Mouse (Mus musculus) bone marrow, adult 2 months (tissue): ENCODE measurements around the gene Zfp423. TPM values are rescaled to one million over a fixed set of nuclear protein-coding genes. Genes with fewer than 3 reads are reported as not detected.

Experiments used
- H3K27ac ChIP-seq: fragments of 200-500 bp; 2 replicates; pipeline ENCODE4 v1.5.1; 2012; ENCODE audit warnings: low read depth, mild to moderate bottlenecking, control low read depth, inconsistent platforms, low read length; ENCODE audit not compliant: control insufficient read depth, poor library complexity, insufficient read depth
- H3K4me1 ChIP-seq: fragments of 200-500 bp; 2 replicates; pipeline ENCODE4 v1.6.1; 2011; ENCODE audit warnings: low read length; ENCODE audit not compliant: control insufficient read depth, insufficient read depth
- H3K4me3 ChIP-seq: fragments of 200-500 bp; replicated peaks from 2 replicates; pipeline ENCODE3; 2011; ENCODE audit warnings: mild to moderate bottlenecking, low read depth, low read length, control low read depth; ENCODE audit not compliant: control insufficient read depth
- CTCF ChIP-seq: fragments of 200-500 bp; IDR thresholded peaks from 2 replicates; pipeline ENCODE4 v1.5.1; 2011; ENCODE audit warnings: low read length, control low read depth; ENCODE audit not compliant: control insufficient read depth, insufficient read depth
- POLR2A ChIP-seq: fragments of 200-500 bp; IDR thresholded peaks from 2 replicates; pipeline ENCODE4 v1.6.1; 2011; ENCODE audit warnings: low read depth, mild to moderate bottlenecking, control low read depth, low read length, borderline replicate concordance; ENCODE audit not compliant: control insufficient read depth
- WGBS: fragments of 180-500 bp; shearing (Covaris S2); methylation state at CpG from one replicate; pipeline ENCODE4 v1.1.7; 2018; 5-methylcytosine and 5-hydroxymethylcytosine counted together
- polyA plus RNA-seq: library from polyadenylated mRNA; stranded (reverse); fragments of >200 nt; gene quantifications from 2 replicates; pipeline ENCODE4 v1.2.4, GENCODE M21; 2011; ENCODE audit warnings: low replicate concordance; ENCODE audit not compliant: missing spikeins, insufficient read depth, insufficient read length

The Zfp423 gene
- polyA plus RNA-seq = 1.8 and 2.2 TPM in 2 replicates

DNA sequence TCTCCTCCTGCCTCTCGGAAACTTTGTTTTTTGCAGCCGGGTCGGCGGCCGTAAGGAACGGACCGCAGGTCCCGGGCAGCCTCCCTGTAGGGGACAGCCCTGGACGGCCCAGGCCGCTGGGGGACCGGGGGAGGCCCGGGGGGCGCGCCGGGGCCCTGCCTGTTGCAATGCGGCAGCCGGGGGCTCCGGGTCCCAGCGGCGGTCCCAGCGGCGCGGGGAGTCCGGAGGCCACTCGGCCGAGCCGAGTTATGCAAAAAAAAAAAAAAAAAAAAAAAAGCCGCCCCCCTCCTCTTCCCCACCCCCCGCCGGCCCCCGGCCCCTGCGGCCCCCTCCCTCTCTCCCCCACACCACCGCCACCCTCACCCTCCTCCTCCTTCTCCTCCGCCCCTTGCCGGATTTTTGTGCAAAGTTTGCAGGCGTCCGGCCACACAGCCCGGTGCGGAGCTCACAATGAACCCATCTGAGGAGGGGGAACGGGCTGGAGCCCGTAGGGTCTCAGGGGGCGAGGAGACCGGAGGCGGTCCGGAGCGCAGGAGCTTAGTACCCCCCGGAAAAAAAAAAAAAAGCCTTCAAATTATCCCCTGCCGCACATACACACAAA lies at the start of gene Zfp423:
Gene Zfp423 (minus strand): TSS at position 276 of the 601 bp plus-strand sequence.
- WGBS = 1% methylated on average over 32 of the region's 48 CpGs
- H3K27ac ChIP-seq = peak within 1 kb of the TSS; percentile 43; the same call in 1 of the 2 replicates
- H3K4me1 ChIP-seq = no peaks in the 10 kb centered on the region
- no peak within 1 kb of the TSS for H3K4me3 ChIP-seq
- TF ChIP-seq POLR2A = no peak
- no peak for TF ChIP-seq CTCF

DNA sequence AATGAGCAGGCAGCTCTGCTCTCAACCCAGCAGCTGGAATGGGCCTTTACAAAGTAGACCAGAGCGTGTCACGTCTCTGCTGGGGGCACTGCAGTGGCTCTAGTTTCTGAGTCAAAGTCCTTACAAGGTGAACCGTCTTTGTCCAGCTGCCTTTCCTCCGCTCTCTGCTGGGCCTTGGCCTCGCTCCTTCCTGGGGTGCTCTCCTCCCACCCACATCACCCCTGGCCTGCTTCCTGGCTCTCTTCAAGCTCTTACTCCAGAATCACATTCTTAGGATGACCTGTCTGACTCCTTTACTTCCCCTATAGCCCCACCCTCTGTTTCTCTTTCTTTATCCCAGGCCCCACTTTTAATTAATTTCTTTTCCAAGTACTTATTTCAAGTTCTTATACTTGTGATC lies 47.4 kb upstream of the Zfp423 start:
- whole genome bisulfite sequencing = 83% methylated on average over 5 of the region's 5 CpGs
- Histone ChIP-seq H3K4me3 (no peak overlapping the region), H3K4me1 (no peaks in the 10 kb centered on the region), H3K27ac (no peak overlapping the region)
- TF ChIP-seq CTCF (no peak), POLR2A (no peak)

DNA sequence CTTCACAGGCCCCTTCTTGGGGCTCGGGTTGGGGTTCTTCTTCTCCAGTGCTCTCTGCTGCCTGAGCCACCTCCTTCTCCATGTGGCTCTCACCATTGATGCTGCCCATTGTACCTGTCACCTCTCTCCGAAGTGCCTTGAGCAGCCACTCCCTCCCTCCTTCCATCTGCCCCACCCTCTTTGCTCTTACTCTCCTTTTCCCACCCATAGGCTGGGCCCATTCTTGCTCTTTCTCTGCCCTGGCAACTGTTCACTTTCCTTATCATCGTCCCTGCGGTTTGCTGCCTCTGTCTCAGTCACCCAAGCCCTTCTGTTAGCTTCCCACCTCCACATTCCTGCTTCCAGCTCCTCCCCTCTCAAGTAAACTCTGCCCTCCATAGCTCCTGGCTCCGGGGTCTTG lies 25.4 kb upstream of the Zfp423 start:
- no peak for TF ChIP-seq POLR2A
- no peak for TF ChIP-seq CTCF
- no peak overlapping the region for H3K27ac ChIP-seq
- H3K4me3 ChIP-seq = no peak overlapping the region
- no peaks in the 10 kb centered on the region for H3K4me1 ChIP-seq
- WGBS = 40% methylated on average over 5 of the region's 5 CpGs

GRCm38 (mm10) chr8:87984032-87984431 lies 24.6 kb upstream of the Zfp423 start:
- TF ChIP-seq POLR2A (no peak), CTCF (no peak)
- H3K4me1 ChIP-seq = no peaks in the 10 kb centered on the region
- 18% methylated on average over 8 of the region's 8 CpGs for WGBS
- no peak overlapping the region for H3K27ac ChIP-seq
- H3K4me3 ChIP-seq = no peak overlapping the region

DNA sequence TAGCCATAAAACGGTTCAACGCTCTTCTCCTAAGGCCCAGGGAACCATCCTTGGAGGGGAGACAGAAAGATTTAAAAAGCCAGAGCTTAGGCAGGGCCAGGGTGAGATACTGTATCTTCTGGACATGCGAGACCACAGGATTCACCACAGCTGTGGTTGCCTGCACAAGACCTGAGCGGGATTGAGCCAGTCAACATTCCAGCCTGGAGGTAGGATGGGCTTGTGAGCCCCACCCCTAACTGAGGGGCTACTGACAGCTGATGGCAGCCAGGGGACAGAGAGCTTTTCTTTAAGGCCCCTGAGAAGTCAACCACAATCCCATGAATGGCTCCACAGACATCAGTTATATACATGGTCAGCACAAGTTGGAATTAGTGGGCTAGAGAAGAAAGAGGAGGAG lies 23.5 kb upstream of the Zfp423 start:
- 81% methylated on average over 4 of the region's 4 CpGs for WGBS
- Histone ChIP-seq H3K4me1 (no peaks in the 10 kb centered on the region), H3K4me3 (no peak overlapping the region), H3K27ac (no peak overlapping the region)
- TF ChIP-seq POLR2A (no peak), CTCF (no peak)

- WGBS = 68% methylated on average over 1 of the region's 1 CpGs
- H3K4me1 ChIP-seq = no peaks in the 10 kb centered on the region
- no peak overlapping the region for H3K27ac ChIP-seq
- TF ChIP-seq CTCF (no peak), POLR2A (no peak)
- H3K4me3 ChIP-seq = no peak overlapping the region
These were observed 16.0 kb upstream of the Zfp423 start for GRCm38 (mm10) chr8:87975466-87975809.

GRCm38 (mm10) chr8:87974759-87975465 lies 15.5 kb upstream of the Zfp423 start:
- Histone ChIP-seq H3K27ac (no peak overlapping the region), H3K4me3 (no peak overlapping the region), H3K4me1 (no peaks in the 10 kb centered on the region)
- 10% methylated on average over 24 of the region's 24 CpGs for WGBS
- TF ChIP-seq CTCF (no peak), POLR2A (no peak)

- 24% methylated on average over 21 of the region's 21 CpGs for WGBS
- no peak for TF ChIP-seq POLR2A
- no peak for TF ChIP-seq CTCF
- Histone ChIP-seq H3K27ac (no peak overlapping the region), H3K4me3 (no peak overlapping the region), H3K4me1 (no peaks in the 10 kb centered on the region)
These were observed 14.8 kb upstream of the Zfp423 start for GRCm38 (mm10) chr8:87974122-87974758.
